10 mouse cellular contexts compared by ENCODE assay signal in the genomic region with DNA sequence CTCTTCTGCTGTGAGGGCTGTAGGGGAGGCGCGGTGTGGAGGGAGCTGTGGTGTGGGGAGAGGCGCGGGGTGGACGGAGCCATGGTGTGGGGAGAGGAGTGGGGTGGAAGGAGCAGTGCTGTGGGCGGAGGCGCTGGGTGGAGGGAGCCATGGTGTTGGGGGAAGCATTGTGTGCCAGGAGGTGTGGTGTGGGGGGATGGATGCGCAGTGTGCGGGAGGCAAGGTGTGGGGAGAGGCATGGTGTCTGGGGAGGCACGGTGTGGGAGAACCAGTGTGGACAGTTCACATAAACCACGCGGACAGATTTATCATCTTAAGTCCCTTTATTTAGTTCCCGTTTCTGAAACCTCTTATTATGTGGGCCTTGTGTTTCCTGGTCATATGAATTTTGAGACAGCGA.
DNase-seq lines count a peak whose midpoint lies in the region; ATAC-seq and TF ChIP-seq lines count a peak whose summit lies in the region.
"Had no signal": no experiment of that assay in that cellular context is flagged by ENCODE, and none has a peak within 500 bp of the region (broad histone marks: within the 10 kb centered on the region; RNA-seq: fewer than 3 reads in every experiment).

No protein-coding gene starts in this region.

- TF ChIP-seq CTCF in kidney, adult 2 months (conservative IDR thresholded peaks at IDR 0.05; ENCODE audit: insufficient read depth, insufficient read length, low read depth, low read length): no peak

- no peak overlapping the region for H3K4me2 ChIP-seq in kidney, embryonic 14.5 days (replicated peaks; ENCODE audit: low read depth, low read length)
- H3K4me2 ChIP-seq in limb, embryonic 12.5 days: no peak overlapping the region

- ATAC-seq in kidney, embryonic 14.5 days (ENCODE audit: low FRiP score, low TSS enrichment): peak; percentile 33; the same call in 1 of the 2 replicates
- ATAC-seq in limb, embryonic 12.5 days (ENCODE audit: insufficient number of reproducible peaks, insufficient read depth, low FRiP score, low TSS enrichment, low read depth): 0 out of 2 replicates have a peak, but pooled peaks have one; percentile 32

- H3K27ac ChIP-seq in kidney, embryonic 14.5 days (ENCODE audit: low read depth, low read length): peak overlapping the region; percentile 71; the same call in 1 of the 2 replicates
- no peak overlapping the region for H3K27ac ChIP-seq in kidney, adult 2 months (ENCODE audit: insufficient read depth, low read depth, low read length)
- 0 out of 2 replicates have a peak overlapping the region, but pooled peaks have one; percentile 29 for H3K27ac ChIP-seq in limb, embryonic 12.5 days
- H3K27ac ChIP-seq: liver, embryonic 14.5 days had no signal

- WGBS in kidney, embryonic 14.5 days: 48% methylated on average over 14 of the region's 14 CpGs
- 58% methylated on average over 14 of the region's 14 CpGs for WGBS in kidney, adult 2 months
- WGBS in limb, embryonic 12.5 days: 86% methylated on average over 14 of the region's 14 CpGs

- H3K4me1 ChIP-seq in kidney, embryonic 14.5 days (ENCODE audit: control insufficient read depth, insufficient read depth, low read length): peaks cover 44% of the 10 kb centered on the region
- no peaks in the 10 kb centered on the region for H3K4me1 ChIP-seq in kidney, adult 2 months (ENCODE audit: control insufficient read depth, insufficient read depth, low read length)
- peaks cover 39% of the 10 kb centered on the region for H3K4me1 ChIP-seq in limb, embryonic 12.5 days (replicated peaks)

- H3K4me3 ChIP-seq in kidney, embryonic 14.5 days (ENCODE audit: low read length): no peak overlapping the region
- no peak overlapping the region for H3K4me3 ChIP-seq in kidney, adult 2 months (ENCODE audit: insufficient read depth, low read depth, low read length)
- no peak overlapping the region for H3K4me3 ChIP-seq in limb, embryonic 12.5 days (replicated peaks)

- H3K27me3 ChIP-seq in kidney, embryonic 14.5 days (ENCODE audit: control insufficient read depth, insufficient read depth, low read length): no peaks in the 10 kb centered on the region
- H3K27me3 ChIP-seq in kidney, adult 2 months (replicated peaks; ENCODE audit: control insufficient read depth, insufficient read depth, low read length): no peaks in the 10 kb centered on the region
- no peaks in the 10 kb centered on the region for H3K27me3 ChIP-seq in limb, embryonic 12.5 days

- H3K36me3 ChIP-seq in kidney, embryonic 14.5 days (ENCODE audit: control insufficient read depth, insufficient read depth, low read length): no peaks in the 10 kb centered on the region
- H3K36me3 ChIP-seq in kidney, adult 2 months (ENCODE audit: control insufficient read depth, insufficient read depth, low read length): no peaks in the 10 kb centered on the region
- H3K36me3 ChIP-seq in limb, embryonic 12.5 days: no peaks in the 10 kb centered on the region

- no peak for TF ChIP-seq POLR2A in kidney, adult 2 months (IDR thresholded peaks at IDR 0.05; ENCODE audit: low read depth, low read length)

- no peak overlapping the region for H3K9ac ChIP-seq in kidney, embryonic 14.5 days (ENCODE audit: low read depth, low read length)
- H3K9ac ChIP-seq in limb, embryonic 12.5 days (replicated peaks): no peak overlapping the region
- H3K9ac ChIP-seq: liver, embryonic 14.5 days had no signal

- H3K9me3 ChIP-seq in kidney, embryonic 14.5 days (ENCODE audit: control insufficient read depth, low read length): no peaks in the 10 kb centered on the region
- no peaks in the 10 kb centered on the region for H3K9me3 ChIP-seq in limb, embryonic 12.5 days

- no peak for DNase-seq in kidney, adult 2 months
- DNase-seq in urinary bladder, postnatal 14 days (ENCODE audit: low spot score): peak; percentile 26
- DNase-seq in urinary bladder, postnatal 10 days (ENCODE audit: low spot score): no peak
- DNase-seq in left cerebral cortex, adult 8-10 months (ENCODE audit: low spot score in 2 of 2): no peak
- no peak for DNase-seq in cerebellum, postnatal 14 days
- DNase-seq: right cerebral cortex, postnatal 25 days; thymus, adult 18-20 months had no signal
